Mouse (Mus musculus): Measurements from ENCODE around the gene Chga. TPM values are rescaled to one million over a fixed set of nuclear protein-coding genes. Genes with fewer than 3 reads are reported as not detected.
A peak's percentile ranks its signal among the peaks of the same experiment; 100 is the strongest.

Chga gene
- polyA plus RNA-seq (2014; fragmentation: Nextera tagmentation; extraction: Ambion mirVana): 92.7 and 116 TPM in 2 replicates

- Histone ChIP-seq H3K27me3 (ENCODE audit: control insufficient read depth, insufficient read depth, low read length) (peaks cover 4% of the 10 kb centered on the region; the same call in 1 of the 2 replicates), H3K9me3 (ENCODE audit: control insufficient read depth, low read length) (no peaks in the 10 kb centered on the region), H3K27ac (replicated peaks; ENCODE audit: low read depth, low read length) (peak within 1 kb of the TSS; percentile 81), H3K9ac (replicated peaks; ENCODE audit: low read length) (peak within 1 kb of the TSS; percentile 86), H3K36me3 (ENCODE audit: control insufficient read depth, insufficient read depth, low read length) (peaks cover 17% of the 10 kb centered on the region), H3K4me1 (ENCODE audit: control insufficient read depth, insufficient read depth, low read length) (peaks cover 15% of the 10 kb centered on the region), H3K4me2 (ENCODE audit: low read length) (peak within 1 kb of the TSS; percentile 77), H3K4me3 (replicated peaks; ENCODE audit: low read depth, low read length) (peak within 1 kb of the TSS; percentile 73)
- 3% methylated on average over 45 of the region's 48 CpGs for whole genome bisulfite sequencing
- DNase-seq (peak; percentile 94), ATAC-seq (ENCODE audit: low FRiP score, low TSS enrichment) (peak; percentile 85)
Observed at GRCm38 (mm10) chr12:102554721-102555516, at the start of gene Chga. Gene Chga, plus strand, starts transcription at chr12:102554969.

DNA sequence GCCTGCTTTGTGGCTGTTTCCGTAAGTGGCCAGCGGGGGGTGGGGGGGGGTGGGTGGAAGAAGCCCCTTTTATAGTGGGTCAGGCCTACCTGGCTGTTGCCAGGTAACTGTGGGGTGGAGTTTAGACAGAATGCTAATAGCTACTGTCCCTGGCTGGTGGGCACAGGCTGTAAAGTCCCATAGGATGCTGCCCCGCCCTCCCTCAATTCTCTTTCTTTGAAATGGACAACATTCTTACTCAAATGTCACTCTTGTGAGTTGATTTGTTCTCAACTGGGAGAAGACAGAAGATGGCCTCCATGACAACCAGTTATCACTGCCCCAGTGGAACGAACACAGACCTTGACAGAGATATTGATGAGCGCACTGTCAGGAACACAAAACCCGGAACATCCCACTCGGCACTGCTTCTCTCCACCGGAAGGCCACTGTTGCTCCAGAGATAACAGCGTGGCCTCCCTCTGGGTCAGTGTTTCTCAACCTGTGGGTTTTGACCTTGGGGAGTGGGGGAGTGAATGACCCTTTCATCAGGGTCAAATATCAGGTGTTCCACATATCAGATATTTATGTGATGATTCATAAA, 49.5 kb upstream of the Chga start:
- 0 out of 2 replicates have a peak, but pooled peaks cover 2% of the 10 kb centered on the region for H3K36me3 ChIP-seq (ENCODE audit: control insufficient read depth, insufficient read depth, low read length)
- 71% methylated on average over 9 of the region's 9 CpGs for WGBS
- H3K27ac ChIP-seq (replicated peaks; ENCODE audit: low read depth, low read length): no peak overlapping the region
- no peaks in the 10 kb centered on the region for H3K9me3 ChIP-seq (ENCODE audit: control insufficient read depth, low read length)
- no peak overlapping the region for H3K9ac ChIP-seq (replicated peaks; ENCODE audit: low read length)
- ATAC-seq (ENCODE audit: low FRiP score, low TSS enrichment) (no peak), DNase-seq (no peak)
- no peak overlapping the region for H3K4me2 ChIP-seq (ENCODE audit: low read length)
- no peaks in the 10 kb centered on the region for H3K4me1 ChIP-seq (ENCODE audit: control insufficient read depth, insufficient read depth, low read length)
- H3K4me3 ChIP-seq (replicated peaks; ENCODE audit: low read depth, low read length): no peak overlapping the region
- no peaks in the 10 kb centered on the region for H3K27me3 ChIP-seq (ENCODE audit: control insufficient read depth, insufficient read depth, low read length)

- no peaks in the 10 kb centered on the region for H3K4me1 ChIP-seq (ENCODE audit: control insufficient read depth, insufficient read depth, low read length)
- no peak overlapping the region for H3K27ac ChIP-seq (replicated peaks; ENCODE audit: low read depth, low read length)
- H3K4me3 ChIP-seq (replicated peaks; ENCODE audit: low read depth, low read length): no peak overlapping the region
- no peaks in the 10 kb centered on the region for H3K27me3 ChIP-seq (ENCODE audit: control insufficient read depth, insufficient read depth, low read length)
- no peak overlapping the region for H3K4me2 ChIP-seq (ENCODE audit: low read length)
- H3K9ac ChIP-seq (replicated peaks; ENCODE audit: low read length): no peak overlapping the region
- DNase-seq: no peak
- no peaks in the 10 kb centered on the region for H3K36me3 ChIP-seq (ENCODE audit: control insufficient read depth, insufficient read depth, low read length)
- no peak for ATAC-seq (ENCODE audit: low FRiP score, low TSS enrichment)
- H3K9me3 ChIP-seq (ENCODE audit: control insufficient read depth, low read length): no peaks in the 10 kb centered on the region
- WGBS: 91% methylated on average over 7 of the region's 7 CpGs
Observed at GRCm38 (mm10) chr12:102505949-102506348, 48.8 kb upstream of the Chga start.

- ATAC-seq (ENCODE audit: low FRiP score, low TSS enrichment): peak; percentile 75; the same call in 1 of the 2 replicates
- Histone ChIP-seq H3K36me3 (ENCODE audit: control insufficient read depth, insufficient read depth, low read length) (no peaks in the 10 kb centered on the region), H3K9ac (replicated peaks; ENCODE audit: low read length) (no peak overlapping the region), H3K4me3 (replicated peaks; ENCODE audit: low read depth, low read length) (no peak overlapping the region), H3K27me3 (ENCODE audit: control insufficient read depth, insufficient read depth, low read length) (no peaks in the 10 kb centered on the region), H3K9me3 (ENCODE audit: control insufficient read depth, low read length) (no peaks in the 10 kb centered on the region), H3K27ac (replicated peaks; ENCODE audit: low read depth, low read length) (no peak overlapping the region), H3K4me1 (ENCODE audit: control insufficient read depth, insufficient read depth, low read length) (no peaks in the 10 kb centered on the region), H3K4me2 (ENCODE audit: low read length) (no peak overlapping the region)
- 21% methylated on average over 3 of the region's 3 CpGs for WGBS
- DNase-seq: peak; percentile 52
Observed at GRCm38 (mm10) chr12:102511363-102511762, 43.4 kb upstream of the Chga start.

- DNase-seq: no peak
- Histone ChIP-seq H3K4me2 (ENCODE audit: low read length) (no peak overlapping the region), H3K27ac (replicated peaks; ENCODE audit: low read depth, low read length) (no peak overlapping the region), H3K36me3 (ENCODE audit: control insufficient read depth, insufficient read depth, low read length) (no peaks in the 10 kb centered on the region), H3K9me3 (ENCODE audit: control insufficient read depth, low read length) (no peaks in the 10 kb centered on the region), H3K4me1 (ENCODE audit: control insufficient read depth, insufficient read depth, low read length) (no peaks in the 10 kb centered on the region), H3K9ac (replicated peaks; ENCODE audit: low read length) (no peak overlapping the region), H3K4me3 (replicated peaks; ENCODE audit: low read depth, low read length) (no peak overlapping the region), H3K27me3 (ENCODE audit: control insufficient read depth, insufficient read depth, low read length) (no peaks in the 10 kb centered on the region)
- 66% methylated on average over 6 of the region's 6 CpGs for WGBS
- ATAC-seq (ENCODE audit: low FRiP score, low TSS enrichment): no peak
Observed at GRCm38 (mm10) chr12:102514151-102514550, 40.6 kb upstream of the Chga start.

GRCm38 (mm10) chr12:102514751-102515150, 40.0 kb upstream of the Chga start:
- no peaks in the 10 kb centered on the region for H3K9me3 ChIP-seq (ENCODE audit: control insufficient read depth, low read length)
- no peak overlapping the region for H3K4me3 ChIP-seq (replicated peaks; ENCODE audit: low read depth, low read length)
- whole genome bisulfite sequencing: 75% methylated on average over 6 of the region's 6 CpGs
- H3K4me1 ChIP-seq (ENCODE audit: control insufficient read depth, insufficient read depth, low read length): no peaks in the 10 kb centered on the region
- no peaks in the 10 kb centered on the region for H3K27me3 ChIP-seq (ENCODE audit: control insufficient read depth, insufficient read depth, low read length)
- H3K27ac ChIP-seq (replicated peaks; ENCODE audit: low read depth, low read length): no peak overlapping the region
- ATAC-seq (ENCODE audit: low FRiP score, low TSS enrichment): no peak
- H3K4me2 ChIP-seq (ENCODE audit: low read length): no peak overlapping the region
- H3K9ac ChIP-seq (replicated peaks; ENCODE audit: low read length): no peak overlapping the region
- DNase-seq: no peak
- H3K36me3 ChIP-seq (ENCODE audit: control insufficient read depth, insufficient read depth, low read length): no peaks in the 10 kb centered on the region

DNA sequence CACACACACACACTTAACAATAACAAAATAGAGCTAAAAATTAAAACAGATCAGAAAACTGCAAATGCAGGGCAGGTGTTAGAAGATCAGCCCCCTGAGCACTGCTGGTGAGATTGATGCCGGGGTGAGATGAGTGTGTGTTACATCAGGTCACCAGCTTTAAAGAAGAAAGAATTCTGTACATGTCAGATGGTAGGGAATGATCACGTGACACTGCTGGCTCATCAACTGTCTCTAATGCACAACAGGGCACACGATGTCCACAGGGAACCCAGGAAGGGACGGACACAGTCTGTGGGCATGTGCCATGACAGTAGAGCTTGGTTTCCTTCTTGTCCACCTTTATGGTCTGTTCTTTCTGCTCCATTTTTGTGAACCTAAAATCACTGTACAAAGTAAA, 38.6 kb upstream of the Chga start:
- no peaks in the 10 kb centered on the region for H3K27me3 ChIP-seq (ENCODE audit: control insufficient read depth, insufficient read depth, low read length)
- no peaks in the 10 kb centered on the region for H3K36me3 ChIP-seq (ENCODE audit: control insufficient read depth, insufficient read depth, low read length)
- H3K4me3 ChIP-seq (replicated peaks; ENCODE audit: low read depth, low read length): no peak overlapping the region
- WGBS: 78% methylated on average over 4 of the region's 4 CpGs
- no peak overlapping the region for H3K9ac ChIP-seq (replicated peaks; ENCODE audit: low read length)
- no peak for DNase-seq
- no peak overlapping the region for H3K4me2 ChIP-seq (ENCODE audit: low read length)
- no peak overlapping the region for H3K27ac ChIP-seq (replicated peaks; ENCODE audit: low read depth, low read length)
- H3K9me3 ChIP-seq (ENCODE audit: control insufficient read depth, low read length): no peaks in the 10 kb centered on the region
- no peaks in the 10 kb centered on the region for H3K4me1 ChIP-seq (ENCODE audit: control insufficient read depth, insufficient read depth, low read length)
- no peak for ATAC-seq (ENCODE audit: low FRiP score, low TSS enrichment)

- H3K27me3 ChIP-seq (ENCODE audit: control insufficient read depth, insufficient read depth, low read length): no peaks in the 10 kb centered on the region
- ATAC-seq (ENCODE audit: low FRiP score, low TSS enrichment): no peak
- H3K27ac ChIP-seq (replicated peaks; ENCODE audit: low read depth, low read length): no peak overlapping the region
- no peak overlapping the region for H3K9ac ChIP-seq (replicated peaks; ENCODE audit: low read length)
- H3K4me3 ChIP-seq (replicated peaks; ENCODE audit: low read depth, low read length): no peak overlapping the region
- H3K36me3 ChIP-seq (ENCODE audit: control insufficient read depth, insufficient read depth, low read length): no peaks in the 10 kb centered on the region
- H3K9me3 ChIP-seq (ENCODE audit: control insufficient read depth, low read length): no peaks in the 10 kb centered on the region
- no peak overlapping the region for H3K4me2 ChIP-seq (ENCODE audit: low read length)
- 75% methylated on average over 13 of the region's 13 CpGs for WGBS
- no peak for DNase-seq
- H3K4me1 ChIP-seq (ENCODE audit: control insufficient read depth, insufficient read depth, low read length): no peaks in the 10 kb centered on the region
Observed at GRCm38 (mm10) chr12:102517647-102518046, 37.1 kb upstream of the Chga start.
